Mouse (Mus musculus) heart, embryonic 15.5 days (tissue): ENCODE measurements around the gene Chrm1. TPM values are rescaled to one million over a fixed set of nuclear protein-coding genes. Genes with fewer than 3 reads are reported as not detected.

ENCODE experiments used
- ATAC-seq: fragments of 200-750 bp; cut with Nextera tagmentation; replicated peaks from 2 replicates; pipeline ENCODE4 v1.8.0; 2017; ENCODE audit warnings: low read depth, moderate TSS enrichment; ENCODE audit not compliant: insufficient number of reproducible peaks, insufficient read depth, low FRiP score
- H3K27ac ChIP-seq: fragments of 300-500 bp; sonication (generic); 2 replicates; pipeline ENCODE4 v1.5.1; 2015; ENCODE audit warnings: mild to moderate bottlenecking, inconsistent platforms
- H3K27me3 ChIP-seq: fragments of 300-500 bp; sonication (generic); 2 replicates; pipeline ENCODE4 v1.6.1; 2015; ENCODE audit warnings: inconsistent platforms
- H3K36me3 ChIP-seq: fragments of 300-500 bp; sonication (generic); 2 replicates; pipeline ENCODE4 v1.6.1; 2015; ENCODE audit warnings: mild to moderate bottlenecking, inconsistent platforms
- H3K4me1 ChIP-seq: fragments of 300-500 bp; sonication (generic); replicated peaks from 2 replicates; pipeline ENCODE4 v1.6.1; 2015; ENCODE audit warnings: inconsistent platforms
- H3K4me2 ChIP-seq: fragments of 300-500 bp; sonication (generic); 2 replicates; pipeline ENCODE4 v1.6.1; 2015; ENCODE audit warnings: inconsistent platforms, mild to moderate bottlenecking, moderate library complexity
- H3K4me3 ChIP-seq: fragments of 300-500 bp; sonication (generic); 2 replicates; pipeline ENCODE4 v1.5.1; 2015; ENCODE audit warnings: mild to moderate bottlenecking, inconsistent platforms
- H3K9ac ChIP-seq: fragments of 300-500 bp; sonication (generic); 2 replicates; pipeline ENCODE4 v1.6.1; 2015; ENCODE audit warnings: mild to moderate bottlenecking, inconsistent platforms
- H3K9me3 ChIP-seq: fragments of 300-500 bp; sonication (generic); replicated peaks from 2 replicates; pipeline ENCODE4 v1.6.1; 2016; ENCODE audit warnings: inconsistent platforms
- WGBS: fragments of 180-500 bp; shearing (Covaris S2); methylation state at CpG from one replicate; pipeline ENCODE4 v1.1.7; 2015; ENCODE audit warnings: mixed read lengths; 5-methylcytosine and 5-hydroxymethylcytosine counted together
- polyA plus RNA-seq: library from polyadenylated mRNA; unstranded; fragments of >200 nt; fragmentation: Nextera tagmentation; extraction: Ambion mirVana; gene quantifications from 2 replicates; pipeline ENCODE4 v1.2.1, GENCODE M21; 2015

Gene Chrm1
- polyA plus RNA-seq, 1 experiment from 2014 or later, result 0.05 TPM

GRCm38 (mm10) chr19:8691871-8692539 lies 28.4 kb downstream of the Chrm1 start:
- Histone ChIP-seq H3K4me3 (no peak overlapping the region), H3K27ac (no peak overlapping the region), H3K27me3 (no peaks in the 10 kb centered on the region), H3K36me3 (no peaks in the 10 kb centered on the region), H3K4me2 (no peak overlapping the region), H3K9ac (no peak overlapping the region), H3K9me3 (no peaks in the 10 kb centered on the region), H3K4me1 (0 out of 2 replicates have a peak, but pooled peaks cover 3% of the 10 kb centered on the region)
- no peak for ATAC-seq
- 53% methylated on average over 9 of the region's 9 CpGs for WGBS

DNA sequence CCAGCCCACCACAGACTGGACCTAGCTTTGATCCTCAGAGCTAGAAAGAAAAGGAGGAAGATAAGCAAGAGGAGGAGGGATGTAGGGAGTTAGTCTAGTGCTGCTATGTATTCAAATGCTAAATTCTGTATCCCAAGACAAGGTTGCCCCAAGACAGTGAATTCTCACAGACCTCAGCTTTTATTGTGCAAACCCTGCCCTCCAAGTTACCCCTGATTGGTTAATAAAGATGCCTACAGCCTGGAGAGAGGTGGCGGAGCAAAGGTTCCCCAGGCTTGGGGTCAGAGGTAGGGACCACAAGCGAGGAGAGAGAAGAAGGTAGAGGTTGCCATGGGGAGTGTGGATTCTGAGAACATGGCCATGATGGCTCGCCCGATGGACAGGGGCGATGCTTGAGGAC lies 29.2 kb downstream of the Chrm1 start:
- no peak overlapping the region for H3K4me2 ChIP-seq
- no peak overlapping the region for H3K4me3 ChIP-seq
- H3K4me1 ChIP-seq, result 0 out of 2 replicates have a peak, but pooled peaks cover 3% of the 10 kb centered on the region
- H3K9me3 ChIP-seq, result no peaks in the 10 kb centered on the region
- H3K27ac ChIP-seq, result no peak overlapping the region
- no peaks in the 10 kb centered on the region for H3K27me3 ChIP-seq
- ATAC-seq, result no peak
- no peak overlapping the region for H3K9ac ChIP-seq
- no peaks in the 10 kb centered on the region for H3K36me3 ChIP-seq
- WGBS, result 73% methylated on average over 5 of the region's 5 CpGs

DNA sequence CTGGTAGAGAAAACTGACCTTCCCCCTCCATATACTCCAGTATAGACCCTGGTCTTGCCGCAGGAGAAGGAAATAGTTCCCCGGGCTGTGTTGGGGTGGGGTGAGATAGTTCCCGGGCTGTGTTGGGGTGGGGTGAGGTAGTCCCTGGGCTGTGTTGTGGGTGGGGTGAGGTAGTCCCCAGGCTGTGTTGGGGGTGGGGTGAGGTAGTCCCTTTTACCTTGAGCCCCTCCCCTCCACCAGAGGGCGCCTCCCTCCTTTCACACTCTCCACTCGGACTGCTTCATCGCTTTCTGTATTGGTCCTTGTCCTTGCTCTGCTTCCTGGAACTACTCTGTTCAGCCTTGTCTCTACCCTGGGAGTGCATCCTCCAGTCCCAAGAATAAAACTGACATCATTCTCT lies 31.7 kb downstream of the Chrm1 start:
- 44% methylated on average over 6 of the region's 6 CpGs for WGBS

DNA sequence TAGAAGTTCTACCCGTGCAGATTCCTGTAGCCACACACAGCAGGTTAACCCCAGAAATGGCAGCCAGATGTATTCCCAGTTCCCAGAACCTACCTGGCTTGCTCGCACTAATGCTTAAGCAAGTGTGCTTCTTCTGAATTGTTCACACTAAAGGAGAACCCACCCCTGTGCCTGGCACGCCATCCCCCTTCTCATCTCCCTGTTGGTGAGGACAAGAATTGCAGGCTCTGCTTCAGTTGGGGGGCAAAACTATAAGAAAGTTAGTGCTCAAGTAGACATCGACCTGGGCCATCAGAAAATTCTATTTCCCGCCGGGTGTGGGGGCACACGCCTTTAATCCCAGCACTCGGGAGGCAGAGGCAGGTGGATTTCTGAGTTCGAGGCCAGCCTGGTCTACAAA lies 36.1 kb downstream of the Chrm1 start:
- Histone ChIP-seq H3K9me3 (no peaks in the 10 kb centered on the region), H3K36me3 (no peaks in the 10 kb centered on the region), H3K27ac (no peak overlapping the region), H3K4me2 (no peak overlapping the region), H3K9ac (no peak overlapping the region), H3K4me1 (0 out of 2 replicates have a peak, but pooled peaks cover 3% of the 10 kb centered on the region), H3K27me3 (no peaks in the 10 kb centered on the region), H3K4me3 (no peak overlapping the region)
- no peak for ATAC-seq
- 71% methylated on average over 9 of the region's 9 CpGs for WGBS

More for the DNA sequence above, 31.7 kb downstream of the Chrm1 start:
- H3K4me1 ChIP-seq, result 0 out of 2 replicates have a peak, but pooled peaks cover 3% of the 10 kb centered on the region
- H3K4me2 ChIP-seq, result no peak overlapping the region
- no peak for ATAC-seq
- H3K9ac ChIP-seq, result no peak overlapping the region
- no peaks in the 10 kb centered on the region for H3K9me3 ChIP-seq
- H3K27ac ChIP-seq, result no peak overlapping the region
- no peak overlapping the region for H3K4me3 ChIP-seq
- no peaks in the 10 kb centered on the region for H3K36me3 ChIP-seq
- no peaks in the 10 kb centered on the region for H3K27me3 ChIP-seq

GRCm38 (mm10) chr19:8702458-8702857 lies 38.9 kb downstream of the Chrm1 start:
- WGBS, result 50% methylated on average over 3 of the region's 3 CpGs
- no peaks in the 10 kb centered on the region for H3K4me1 ChIP-seq
- ATAC-seq, result no peak

GRCm38 (mm10) chr19:8703571-8703970 lies 40.0 kb downstream of the Chrm1 start:
- no peak overlapping the region for H3K4me3 ChIP-seq

More at GRCm38 (mm10) chr19:8702458-8702857, 38.9 kb downstream of the Chrm1 start:
- Histone ChIP-seq H3K27ac (no peak overlapping the region), H3K4me2 (no peak overlapping the region), H3K4me3 (no peak overlapping the region), H3K36me3 (peaks cover 9% of the 10 kb centered on the region), H3K27me3 (no peaks in the 10 kb centered on the region), H3K9ac (no peak overlapping the region), H3K9me3 (no peaks in the 10 kb centered on the region)

GRCm38 (mm10) chr19:8705026-8705708 lies 41.6 kb downstream of the Chrm1 start:
- Histone ChIP-seq H3K36me3 (peaks cover 36% of the 10 kb centered on the region), H3K9ac (no peak overlapping the region), H3K27ac (no peak overlapping the region), H3K4me1 (peaks cover 6% of the 10 kb centered on the region), H3K27me3 (no peaks in the 10 kb centered on the region), H3K4me2 (no peak overlapping the region), H3K4me3 (no peak overlapping the region), H3K9me3 (no peaks in the 10 kb centered on the region)
- no peak for ATAC-seq
- 75% methylated on average over 6 of the region's 6 CpGs for WGBS

More at GRCm38 (mm10) chr19:8703571-8703970, 40.0 kb downstream of the Chrm1 start:
- Histone ChIP-seq H3K4me2 (no peak overlapping the region), H3K4me1 (no peaks in the 10 kb centered on the region), H3K27me3 (no peaks in the 10 kb centered on the region), H3K27ac (no peak overlapping the region), H3K36me3 (peaks cover 20% of the 10 kb centered on the region), H3K9ac (no peak overlapping the region), H3K9me3 (no peaks in the 10 kb centered on the region)
- no peak for ATAC-seq
- WGBS, result 69% methylated on average over 4 of the region's 4 CpGs

- H3K4me2 ChIP-seq, result no peak overlapping the region
- ATAC-seq, result no peak
- H3K4me1 ChIP-seq, result peaks cover 16% of the 10 kb centered on the region
- peaks cover 43% of the 10 kb centered on the region for H3K36me3 ChIP-seq
- no peaks in the 10 kb centered on the region for H3K27me3 ChIP-seq
- H3K9ac ChIP-seq, result no peak overlapping the region
- H3K9me3 ChIP-seq, result no peaks in the 10 kb centered on the region
- H3K27ac ChIP-seq, result no peak overlapping the region
- WGBS, result 76% methylated on average over 7 of the region's 7 CpGs
- no peak overlapping the region for H3K4me3 ChIP-seq
Measured at GRCm38 (mm10) chr19:8706132-8706667, 42.6 kb downstream of the Chrm1 start.

DNA sequence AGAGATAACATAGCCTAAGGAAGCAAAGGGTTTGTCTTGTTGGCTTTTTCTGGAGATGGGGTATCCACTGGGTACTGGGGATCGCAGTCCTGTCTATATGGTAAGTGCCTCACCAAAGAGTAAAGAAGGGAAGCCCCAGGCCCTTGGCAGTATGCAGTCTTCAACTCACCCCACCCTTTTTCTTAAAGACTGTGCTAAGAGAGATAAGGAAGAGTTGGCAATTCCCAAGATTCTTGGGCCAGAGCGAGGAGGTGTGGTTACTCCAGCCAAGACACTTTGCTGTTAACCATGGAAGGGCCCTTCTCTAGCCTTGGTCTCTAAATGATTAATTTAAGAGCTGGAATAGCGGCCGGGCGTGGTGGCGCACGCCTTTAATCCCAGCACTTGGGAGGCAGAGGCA lies 43.3 kb downstream of the Chrm1 start:
- WGBS, result 93% methylated on average over 7 of the region's 7 CpGs
- peaks cover 43% of the 10 kb centered on the region for H3K36me3 ChIP-seq
- no peaks in the 10 kb centered on the region for H3K9me3 ChIP-seq
- H3K4me2 ChIP-seq, result no peak overlapping the region
- H3K27ac ChIP-seq, result no peak overlapping the region
- no peaks in the 10 kb centered on the region for H3K27me3 ChIP-seq
- H3K4me1 ChIP-seq, result peaks cover 22% of the 10 kb centered on the region
- no peak overlapping the region for H3K4me3 ChIP-seq
- H3K9ac ChIP-seq, result no peak overlapping the region
- no peak for ATAC-seq

- Histone ChIP-seq H3K4me3 (no peak overlapping the region), H3K27me3 (no peaks in the 10 kb centered on the region), H3K9ac (no peak overlapping the region), H3K4me1 (peaks cover 33% of the 10 kb centered on the region), H3K36me3 (peaks cover 43% of the 10 kb centered on the region), H3K9me3 (no peaks in the 10 kb centered on the region), H3K4me2 (no peak overlapping the region), H3K27ac (no peak overlapping the region)
- WGBS, result 91% methylated on average over 8 of the region's 8 CpGs
- no peak for ATAC-seq
Measured at GRCm38 (mm10) chr19:8708954-8709353, 45.4 kb downstream of the Chrm1 start.

DNA sequence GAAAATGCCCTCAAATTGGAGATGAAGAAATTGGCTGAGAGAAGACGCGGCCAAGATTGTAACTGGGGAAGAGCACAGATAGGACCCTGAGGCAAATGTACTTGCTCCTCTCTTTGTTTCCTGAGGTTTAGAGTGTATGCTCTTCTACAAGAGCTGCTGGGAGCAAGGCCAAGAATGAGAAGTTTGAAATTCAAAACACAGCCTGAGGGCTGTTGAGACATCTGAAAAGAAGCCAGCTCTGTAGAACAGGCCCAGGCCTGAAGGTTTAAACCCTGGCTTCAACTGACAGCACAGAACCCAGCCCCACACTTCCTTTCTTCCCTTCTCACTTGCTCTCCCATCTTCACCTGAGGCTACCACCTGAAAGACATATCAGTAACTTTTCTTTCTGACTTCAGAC lies 46.5 kb downstream of the Chrm1 start:
- H3K4me3 ChIP-seq, result no peak overlapping the region
- peaks cover 43% of the 10 kb centered on the region for H3K36me3 ChIP-seq
- H3K9ac ChIP-seq, result peak overlapping the region; percentile 31; the same call in 1 of the 2 replicates
- ATAC-seq, result no peak
- no peaks in the 10 kb centered on the region for H3K27me3 ChIP-seq
- 63% methylated on average over 2 of the region's 2 CpGs for WGBS
- no peaks in the 10 kb centered on the region for H3K9me3 ChIP-seq
- H3K27ac ChIP-seq, result peak overlapping the region; percentile 37
- H3K4me2 ChIP-seq, result 0 out of 2 replicates have a peak overlapping the region, but pooled peaks have one; percentile 19
- H3K4me1 ChIP-seq, result peaks cover 40% of the 10 kb centered on the region
